Mouse (Mus musculus): ENCODE results near the gene Mtmr3.

The Mtmr3 gene

DNA sequence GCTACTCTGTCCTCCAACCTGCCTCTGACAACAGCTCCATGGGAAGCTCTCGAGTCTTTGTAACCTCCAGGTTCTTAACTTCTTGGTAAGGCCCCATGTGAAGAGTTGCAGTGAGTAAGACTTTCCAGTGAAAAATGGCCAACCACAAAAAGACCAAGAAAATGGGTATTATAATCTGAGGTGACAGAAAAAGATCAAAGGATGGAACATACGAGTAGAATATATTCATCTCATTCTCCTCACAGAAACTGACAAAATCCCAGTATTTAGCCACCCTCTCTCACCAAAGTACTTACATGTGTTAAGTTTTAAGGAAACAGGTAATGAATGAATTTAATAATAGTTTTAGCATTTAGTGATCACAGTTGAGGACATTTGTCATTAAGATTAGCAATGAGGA, 88.2 kb downstream of the Mtmr3 start:
- no peak for DNase-seq

DNA sequence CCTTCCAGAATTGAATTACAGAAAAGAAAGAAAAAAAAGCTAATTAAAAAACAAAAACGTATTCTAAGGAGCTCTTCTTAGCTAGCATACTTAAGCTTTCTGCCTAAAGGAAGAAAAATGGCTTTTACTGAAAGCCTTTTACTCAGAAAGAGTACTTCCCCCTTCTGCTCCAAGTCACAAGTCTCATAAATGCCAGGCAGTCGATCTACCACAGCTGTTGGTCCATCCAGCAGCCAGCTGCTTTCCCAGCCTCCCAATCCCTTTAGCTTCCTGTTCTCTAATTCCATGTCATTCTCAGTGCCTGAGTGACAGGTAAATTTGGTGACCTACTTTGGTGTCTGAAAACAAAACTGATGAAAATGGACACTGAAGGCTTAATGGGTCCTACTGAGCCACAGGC, 92.5 kb downstream of the Mtmr3 start:
- DNase-seq, result peak; percentile 63

DNA sequence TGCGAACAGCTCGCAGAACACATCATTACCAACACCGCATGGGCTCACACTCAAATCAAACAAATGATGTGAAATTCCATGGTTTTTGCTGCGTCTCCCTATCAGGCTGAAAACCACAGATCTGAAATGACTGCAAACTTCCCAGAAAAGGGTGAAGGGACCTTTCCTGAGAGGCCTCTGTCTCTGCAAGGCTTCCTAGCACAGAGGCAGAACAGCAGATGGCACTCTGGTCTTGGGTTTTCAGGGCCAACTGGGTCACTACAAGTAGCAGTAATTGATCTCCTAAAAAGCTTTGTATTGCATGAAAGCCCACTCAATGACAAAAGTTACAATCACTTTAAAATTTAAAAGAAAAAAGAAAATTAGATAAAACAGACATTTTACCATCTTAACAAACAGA, 93.8 kb downstream of the Mtmr3 start:
- DNase-seq, result no peak

DNA sequence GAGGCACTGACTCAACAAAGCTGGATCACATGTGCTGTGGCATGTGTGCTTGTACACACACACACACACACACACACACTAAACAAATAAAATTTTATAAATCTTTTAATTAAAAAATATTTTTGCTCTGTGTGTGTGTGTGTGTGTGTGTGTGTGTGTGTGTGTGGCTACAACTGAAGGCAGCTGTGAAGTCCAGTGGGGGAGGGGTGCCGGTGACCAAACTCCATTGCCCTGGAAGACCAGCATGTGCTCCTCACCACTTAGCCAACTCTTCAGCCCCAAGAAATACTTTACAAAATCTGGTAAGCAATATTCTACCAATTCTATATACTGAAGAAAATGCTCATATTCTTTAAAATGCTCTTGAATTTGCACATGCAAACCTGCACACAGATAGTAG, 94.4 kb downstream of the Mtmr3 start:
- DNase-seq, result peak; percentile 33 to 45

DNA sequence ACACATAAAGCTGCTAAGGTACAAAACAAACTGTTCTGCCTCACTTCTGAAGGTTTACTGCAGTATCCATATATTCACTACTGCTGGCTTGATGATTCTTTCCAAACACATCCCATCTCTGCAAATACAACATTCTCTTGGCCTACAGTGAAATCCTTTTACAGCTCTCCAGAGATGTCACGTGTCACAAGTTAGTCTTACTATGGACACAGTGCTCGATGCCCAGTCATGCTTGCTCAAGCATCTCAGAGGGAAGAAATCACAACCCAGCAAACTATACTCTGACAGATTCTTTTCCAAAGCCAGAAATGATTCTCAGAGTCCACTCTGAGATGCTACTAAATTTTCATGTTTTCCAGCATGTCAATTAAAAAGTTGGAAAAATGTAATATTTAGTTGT, 95.2 kb downstream of the Mtmr3 start:
- DNase-seq, result no peak

DNA sequence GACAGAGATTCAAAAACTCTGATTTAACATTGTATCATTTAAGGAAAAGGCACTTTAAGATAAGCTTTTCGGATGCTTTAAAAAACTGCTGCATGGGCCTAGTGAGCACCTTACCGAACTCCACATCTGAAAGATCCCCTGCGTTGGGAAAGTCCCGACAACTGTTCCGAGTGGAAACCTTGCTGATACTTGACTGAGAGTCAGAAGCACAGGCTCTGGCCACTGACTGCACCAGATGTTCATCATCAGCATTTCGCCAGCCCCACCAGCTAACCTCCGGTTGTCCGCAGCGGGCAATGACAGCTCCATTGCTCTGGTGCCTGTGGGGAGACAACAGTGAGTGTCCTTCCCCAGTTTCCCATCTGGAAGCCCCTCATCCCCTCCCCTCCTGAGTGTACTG, 95.9 kb downstream of the Mtmr3 start:
- no peak for DNase-seq

DNA sequence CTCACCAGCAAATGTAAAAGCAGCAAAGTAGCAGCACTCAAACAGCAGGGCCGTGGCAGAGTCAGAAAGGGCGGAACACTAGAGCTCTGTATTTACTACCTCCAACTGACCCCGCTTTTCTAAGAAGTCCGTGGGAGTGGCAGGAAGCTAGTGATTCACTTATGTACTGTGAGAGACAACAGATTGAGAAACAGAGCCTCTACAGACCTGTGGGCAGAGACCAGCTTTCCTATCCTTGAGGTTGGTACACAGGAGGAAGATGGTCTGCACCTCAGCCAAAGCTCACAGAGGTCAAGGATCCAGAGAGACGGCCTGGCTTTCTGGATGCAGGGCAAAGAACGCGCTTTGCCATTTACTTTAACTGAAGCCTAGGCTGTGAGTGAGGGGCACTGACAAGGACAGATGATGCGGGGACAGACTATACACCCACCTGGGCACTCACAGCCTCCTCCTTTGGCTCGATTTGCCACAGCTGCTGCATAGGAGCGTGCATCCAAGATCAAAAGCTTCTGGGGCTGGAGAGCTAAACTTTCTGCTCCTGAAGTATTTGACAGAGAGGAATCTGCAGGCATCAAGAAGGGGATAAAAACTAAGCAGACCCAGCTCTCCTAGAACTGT, 97.1 kb downstream of the Mtmr3 start:
- DNase-seq, result peak; percentile 41 to 59

DNA sequence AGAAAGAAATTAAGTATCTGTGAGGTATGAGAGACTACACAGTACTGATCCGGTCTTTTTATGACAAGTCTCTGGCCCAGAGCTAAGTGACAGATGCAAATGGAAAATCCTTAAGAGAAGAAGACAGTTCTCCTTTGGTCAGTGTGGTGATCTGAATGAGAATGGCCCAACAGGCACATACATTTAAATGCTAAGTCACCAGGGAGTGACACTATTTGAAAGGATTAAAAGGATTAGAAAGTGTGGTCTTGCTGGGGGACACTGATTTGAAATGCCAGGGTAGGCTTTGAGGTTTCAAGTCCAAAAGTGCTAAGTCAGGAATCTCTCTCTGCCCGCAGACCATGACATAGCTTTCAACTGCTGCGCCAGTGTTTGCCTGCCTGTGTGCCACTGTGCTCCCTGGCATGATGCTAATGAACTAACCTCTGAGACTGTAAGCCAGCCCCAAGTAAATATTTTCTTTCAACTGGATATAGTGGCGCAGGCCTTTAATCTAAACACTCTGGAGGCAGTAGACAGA, 99.6 kb downstream of the Mtmr3 start:
- DNase-seq, result no peak

DNA sequence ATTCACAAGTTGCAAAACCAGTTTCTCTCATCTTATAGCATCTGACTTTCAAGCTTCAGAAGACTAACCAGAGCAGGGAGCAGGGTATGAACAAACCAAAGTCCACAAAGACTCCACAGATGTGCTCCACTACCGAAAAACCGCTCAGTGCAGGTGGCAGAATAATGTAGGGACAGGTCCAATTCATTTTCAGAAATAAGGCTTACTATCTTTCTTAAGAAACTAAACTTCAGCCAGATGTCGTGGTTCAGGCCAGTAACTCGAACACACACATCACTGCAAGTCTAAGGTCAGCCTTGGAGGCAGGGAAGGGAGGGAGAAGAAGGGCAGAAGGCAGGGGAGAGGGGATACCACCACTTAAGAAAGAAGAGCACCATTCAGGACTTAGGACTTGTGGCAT, 105.5 kb downstream of the Mtmr3 start:
- DNase-seq, result no peak

DNA sequence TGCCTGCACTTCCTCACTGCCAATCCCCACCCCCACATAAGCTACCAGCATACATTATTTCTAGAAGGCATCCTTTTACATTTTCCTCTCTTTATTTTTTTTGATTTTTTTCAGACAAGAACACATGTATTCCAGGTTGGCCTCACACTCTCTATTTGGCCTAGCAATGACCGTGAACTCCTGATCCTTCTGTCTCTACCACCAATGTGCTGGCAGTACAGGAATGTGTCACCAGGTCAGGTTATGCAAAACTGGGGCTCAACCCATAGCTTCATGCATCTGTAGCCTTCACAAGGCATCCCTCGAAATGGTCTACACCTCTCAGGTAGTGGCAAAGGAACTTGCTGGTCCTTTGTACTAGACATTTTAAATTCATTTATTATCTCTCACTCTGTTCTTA, 105.9 kb downstream of the Mtmr3 start:
- DNase-seq, result no peak

DNA sequence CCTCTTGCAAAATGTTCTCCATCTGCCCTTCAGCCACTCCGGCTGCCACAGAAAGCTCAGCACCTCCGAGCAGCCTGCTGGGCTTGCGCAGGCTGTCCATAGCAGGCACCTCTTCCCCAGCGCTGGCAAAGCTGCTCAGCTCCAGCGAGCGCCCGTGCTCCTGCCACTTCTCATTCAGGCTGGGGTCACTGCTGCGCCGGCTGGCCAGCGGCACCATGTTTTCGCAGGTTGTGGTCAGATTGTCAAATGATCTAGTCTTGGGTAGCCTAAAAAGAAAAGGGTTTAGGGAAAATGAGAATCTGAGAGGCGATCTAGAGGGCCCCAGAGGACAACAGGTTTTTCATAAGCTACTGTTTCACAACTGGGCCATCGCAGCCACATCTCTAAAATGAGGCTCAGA, 106.3 kb downstream of the Mtmr3 start:
- no peak for DNase-seq

DNA sequence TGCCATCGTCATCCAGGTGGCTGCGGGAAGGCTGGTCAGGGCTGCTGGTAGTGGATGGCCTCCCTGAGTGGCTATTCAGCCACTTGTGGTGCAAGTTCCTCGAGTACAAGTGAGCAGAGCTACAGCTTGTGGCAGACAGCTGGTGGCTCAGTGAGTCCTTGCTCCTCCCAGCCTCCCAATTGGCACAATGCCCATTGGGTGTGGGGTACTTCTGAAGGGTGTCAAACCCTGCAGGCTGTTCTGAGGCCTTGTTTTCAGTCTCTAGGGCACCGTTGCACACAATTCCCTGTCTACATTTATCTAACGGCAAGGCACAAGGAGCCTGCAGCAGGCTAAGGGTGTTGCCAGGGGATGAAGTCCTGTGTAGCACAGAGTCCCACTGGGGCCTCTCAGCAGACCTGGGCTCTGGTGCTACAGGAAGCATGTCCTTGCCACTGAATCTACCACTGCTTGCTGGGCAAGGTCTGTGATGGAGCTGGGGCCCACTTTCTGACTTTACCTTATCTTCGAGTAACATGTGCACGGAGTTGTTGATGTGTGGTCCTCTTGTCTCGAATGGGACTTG, 107.2 kb downstream of the Mtmr3 start:
- peak; percentile 41 to 50 for DNase-seq

DNA sequence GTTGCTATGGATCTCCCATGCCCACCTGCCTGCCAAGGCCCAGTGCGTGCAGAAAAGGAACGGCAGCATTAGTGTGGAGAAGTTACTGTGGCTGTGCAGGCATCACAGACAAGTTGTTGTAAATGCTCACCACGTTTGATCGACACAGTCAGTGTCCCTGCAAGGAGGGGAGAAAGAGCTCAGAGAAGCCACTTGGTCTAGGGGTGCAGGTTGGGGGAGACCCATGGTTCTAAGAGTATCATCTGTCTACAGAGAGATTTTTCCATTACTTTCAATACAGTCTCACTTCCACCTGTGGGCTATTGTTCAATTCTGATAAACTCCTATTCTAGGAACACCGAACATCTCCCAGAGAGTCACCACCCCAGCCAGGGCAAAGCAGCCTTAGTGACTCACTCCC, 110.1 kb downstream of the Mtmr3 start:
- no peak for DNase-seq

DNA sequence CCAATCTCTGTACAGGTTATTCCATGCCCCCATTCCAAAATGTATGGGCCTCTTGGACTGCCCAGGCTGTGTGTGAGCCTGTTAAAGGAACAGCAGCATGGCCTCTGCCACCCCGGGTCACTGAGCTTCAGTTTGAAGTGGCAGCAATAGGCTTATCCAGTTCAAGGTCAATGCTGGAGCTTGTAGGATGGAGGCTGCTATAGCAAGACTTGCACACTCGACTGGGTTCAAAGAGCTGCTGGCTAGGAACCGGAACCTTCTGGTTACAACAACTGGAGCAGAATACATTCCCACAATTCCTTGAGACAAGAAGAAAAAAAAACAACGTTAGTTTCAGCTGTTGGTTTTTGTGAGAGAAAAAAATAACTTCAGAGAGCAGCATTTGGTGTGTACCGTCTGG, 112.0 kb downstream of the Mtmr3 start:
- no peak for DNase-seq

DNA sequence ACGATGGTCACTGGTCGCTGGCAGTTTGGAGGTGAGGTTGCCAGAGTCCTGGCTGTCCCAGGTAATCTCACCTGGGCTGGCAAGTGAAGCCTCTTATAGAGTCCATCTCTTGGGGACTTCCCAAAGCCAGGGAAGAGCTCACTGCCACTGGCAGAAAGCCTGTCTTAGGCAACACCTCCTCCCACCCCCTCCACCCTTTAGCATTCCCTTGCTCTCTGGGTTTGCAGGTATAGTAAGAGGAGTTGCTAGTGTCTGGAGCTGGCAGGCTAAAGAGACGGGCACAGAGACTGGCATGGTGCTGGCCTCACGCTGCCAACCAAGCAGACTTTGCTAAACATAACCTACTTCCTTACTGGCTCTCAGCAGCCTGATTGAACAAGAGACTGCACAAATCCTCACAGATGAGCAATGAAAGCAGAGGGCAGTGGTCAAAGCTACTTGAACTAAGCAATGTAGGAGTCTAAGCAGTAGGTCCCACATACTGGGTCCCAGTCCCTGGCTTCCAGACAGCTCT, 118.4 kb downstream of the Mtmr3 start:
- no peak for DNase-seq

DNA sequence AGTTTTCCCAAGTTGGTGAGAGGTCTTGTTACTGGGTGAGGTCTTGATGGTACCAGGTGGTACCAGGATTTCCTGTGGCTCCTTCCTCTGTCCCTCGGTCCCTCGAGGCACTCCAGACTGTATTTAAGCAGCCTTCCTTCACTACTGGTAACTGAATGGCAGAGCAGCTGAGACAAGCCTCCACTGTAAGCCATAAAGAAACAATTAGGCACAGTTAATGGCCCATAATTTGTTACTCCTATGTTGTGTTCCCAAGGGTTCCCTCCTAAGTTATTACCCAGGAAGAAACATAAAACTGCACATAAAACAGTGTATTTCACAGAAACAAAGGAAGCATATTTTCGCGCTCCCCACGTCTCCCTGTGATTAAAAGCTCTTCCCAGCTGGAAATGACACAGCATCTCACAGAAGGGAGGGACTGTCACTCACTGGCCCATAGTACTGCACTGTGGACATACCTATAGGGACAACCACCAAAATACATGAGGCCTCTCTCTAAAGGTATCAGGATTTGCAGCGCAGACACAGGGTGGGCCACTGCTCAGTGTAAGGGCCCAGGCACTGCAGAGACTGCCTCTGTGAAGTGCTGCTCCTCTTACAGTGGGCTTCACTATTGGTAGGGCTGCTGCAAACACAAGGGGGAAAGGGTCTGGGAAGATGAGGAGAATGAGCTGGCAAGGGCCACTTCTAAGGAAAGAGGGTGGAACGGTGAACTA, 122.0 kb downstream of the Mtmr3 start:
- no peak for DNase-seq

DNA sequence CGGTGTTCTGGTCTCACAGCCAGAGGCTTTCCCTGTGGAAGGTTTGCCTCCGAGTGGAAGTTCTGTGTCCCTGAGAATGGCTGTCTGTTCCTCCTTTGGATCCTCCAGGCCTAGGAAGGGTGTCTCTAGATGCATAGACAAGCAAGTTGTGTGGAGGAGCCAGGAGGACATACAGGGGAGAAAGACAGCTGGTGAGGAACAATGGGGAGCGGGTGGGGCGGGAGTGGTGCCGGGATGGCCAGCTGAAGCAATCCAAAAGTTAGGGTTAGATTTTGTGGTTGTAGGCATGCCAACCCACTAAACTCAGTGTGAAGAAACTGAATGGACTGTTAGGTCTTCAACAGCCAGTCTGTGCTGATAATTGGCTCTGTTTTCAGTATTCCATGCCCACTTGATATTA, 122.9 kb downstream of the Mtmr3 start:
- no peak for DNase-seq

DNA sequence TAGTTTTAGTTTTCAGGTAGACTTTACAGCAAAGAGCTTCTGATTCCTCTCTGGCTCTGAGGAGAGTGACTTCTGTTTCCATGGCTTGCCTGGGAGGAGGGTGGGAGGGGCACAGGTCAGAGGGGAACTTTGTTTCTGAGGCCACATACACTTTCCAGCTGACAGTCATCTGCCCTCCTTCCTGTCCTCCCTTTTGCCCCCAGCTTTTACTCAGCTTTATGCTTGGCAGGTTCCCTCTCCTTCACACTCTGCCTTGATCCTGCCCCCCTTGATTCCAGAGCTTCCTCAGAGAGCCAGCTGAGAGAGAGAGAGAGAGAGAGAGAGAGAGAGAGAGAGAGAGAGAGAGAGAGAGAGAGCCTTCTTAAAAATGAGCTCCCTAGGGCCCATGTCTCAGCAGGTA, 123.4 kb downstream of the Mtmr3 start:
- peak; percentile 44 to 45 for DNase-seq

DNA sequence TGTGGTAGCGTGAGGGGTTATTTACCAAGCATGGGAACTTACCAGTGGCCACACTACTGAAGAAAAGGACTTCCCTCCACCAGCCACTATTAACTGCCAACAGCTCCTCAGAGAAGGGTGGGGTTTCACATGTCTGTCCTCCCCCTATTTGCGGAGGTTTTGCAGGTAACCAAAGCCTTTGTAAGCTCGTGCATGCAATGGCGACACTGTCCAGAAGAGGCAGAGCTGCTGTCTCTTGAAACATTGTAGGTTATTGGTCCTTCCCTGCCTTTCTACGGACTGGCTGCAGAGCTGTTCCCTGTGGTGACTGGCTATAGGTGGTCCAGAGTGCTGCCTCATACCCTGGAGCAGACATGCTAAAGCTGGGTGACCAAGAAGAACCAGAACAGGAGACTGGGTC, 125.6 kb downstream of the Mtmr3 start:
- no peak for DNase-seq

DNA sequence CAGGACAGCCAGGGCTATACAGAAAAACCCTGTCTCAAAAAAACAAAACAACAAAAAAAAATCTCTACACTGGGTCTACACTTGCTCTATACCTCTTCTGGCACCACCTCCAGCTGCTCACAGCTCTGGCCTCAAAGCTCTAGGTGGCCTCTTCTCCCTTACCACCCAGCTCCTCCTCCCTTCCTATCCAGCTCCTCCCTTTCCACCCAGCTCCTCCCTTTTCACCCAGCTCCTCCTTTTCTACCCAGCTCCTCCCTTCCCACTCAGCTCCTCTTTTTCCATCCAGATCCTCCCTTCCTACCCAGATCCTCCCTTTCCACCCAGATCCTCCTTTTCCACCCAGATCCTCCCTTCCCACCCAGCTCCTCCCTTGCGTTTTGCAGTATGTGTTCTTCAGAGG, 127.2 kb downstream of the Mtmr3 start:
- no peak for DNase-seq

DNA sequence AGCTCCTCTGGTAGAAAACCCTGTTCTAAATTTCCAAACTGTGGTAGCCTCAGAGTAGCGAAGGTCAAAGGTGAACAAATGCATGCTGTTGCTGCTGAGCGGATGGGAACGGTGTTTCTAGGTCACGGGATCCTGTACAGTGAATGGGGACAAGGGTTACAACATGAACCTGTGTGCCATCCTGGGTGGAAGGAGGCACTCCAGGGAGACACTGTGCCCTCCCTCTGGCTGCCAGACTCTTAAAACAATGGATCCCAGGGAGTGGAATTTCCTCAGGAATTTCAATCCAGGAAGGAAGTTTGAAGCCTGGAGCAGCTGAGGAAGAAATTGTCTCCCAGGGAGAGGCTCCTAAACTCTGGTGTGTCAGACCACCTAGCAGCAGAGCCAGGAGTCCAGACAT, 128.5 kb downstream of the Mtmr3 start:
- DNase-seq, result no peak

DNA sequence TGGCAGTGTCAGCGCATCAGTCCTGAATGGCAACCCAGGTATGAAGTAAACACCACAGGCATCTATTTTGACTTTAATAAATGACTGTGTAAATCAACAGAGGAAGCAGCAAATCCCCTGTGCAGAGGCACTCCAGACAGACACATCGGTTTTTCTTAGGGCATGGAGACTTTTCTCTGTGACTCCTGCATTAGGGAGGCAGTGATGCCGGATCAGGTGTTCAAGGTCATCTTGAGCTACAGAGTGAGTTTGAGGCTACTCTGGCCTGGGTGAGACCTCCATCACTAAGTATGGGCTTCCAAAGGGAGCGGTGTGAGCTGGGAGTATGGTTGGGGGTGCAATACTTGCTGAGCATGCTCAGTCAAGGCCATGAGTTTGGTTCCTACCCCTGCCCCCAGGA, 130.0 kb downstream of the Mtmr3 start:
- DNase-seq, result no peak

DNA sequence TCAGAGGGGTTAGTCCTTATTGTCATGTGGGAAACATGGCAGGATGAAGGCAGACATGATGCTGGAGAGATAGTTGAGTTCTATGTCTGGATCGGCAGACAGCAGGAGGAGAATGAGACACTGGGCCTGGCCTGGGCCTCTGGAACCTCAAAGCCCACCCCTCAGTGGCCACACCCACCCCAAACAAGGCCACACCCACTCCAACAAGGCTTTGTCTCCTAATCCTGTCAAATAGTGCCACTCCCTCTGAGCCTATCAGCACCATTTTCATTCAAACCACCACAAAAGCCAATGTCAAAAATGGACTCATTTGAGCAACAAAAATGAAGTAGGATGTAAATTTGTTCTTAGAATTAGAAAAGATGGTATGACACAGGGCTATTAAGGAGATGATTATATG, 130.5 kb downstream of the Mtmr3 start:
- DNase-seq, result no peak

DNA sequence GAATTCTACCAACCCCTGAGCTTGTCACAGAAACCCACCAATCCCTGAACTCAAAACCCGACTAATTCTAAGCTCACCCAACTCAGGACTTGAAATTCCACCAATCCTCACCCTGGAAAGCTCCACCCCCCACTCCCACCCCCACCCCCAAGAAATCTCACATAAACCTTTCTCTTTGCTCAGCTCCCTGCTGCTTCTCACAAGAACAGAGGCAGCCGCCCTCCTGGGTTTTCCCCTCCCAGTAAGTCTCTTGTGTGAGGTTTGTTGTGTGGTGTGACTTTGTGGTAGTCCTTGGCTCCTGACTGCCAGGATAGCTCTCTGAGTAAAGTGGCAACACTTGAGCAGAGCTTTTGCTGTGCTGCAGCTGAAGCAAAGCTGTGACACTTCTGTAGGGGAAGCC, 131.8 kb downstream of the Mtmr3 start:
- no peak for DNase-seq

Data from kidney, postnatal 4 days (tissue).